Mouse (Mus musculus): ENCODE measurements around the gene Atg5. TPM values are rescaled to one million over a fixed set of nuclear protein-coding genes. Genes with fewer than 3 reads are reported as not detected.

Gene Atg5
- total and polyA plus RNA-seq, 2 experiments from 2014 or later = 17.0 to 38.7 TPM

- no peak for TF ChIP-seq CTCF (IDR thresholded peaks at IDR 0.05)
- H3K4me3 ChIP-seq (ENCODE audit: low read depth, low read length) = no peak overlapping the region
- no peaks in the 10 kb centered on the region for H3K4me1 ChIP-seq (ENCODE audit: insufficient read depth, low read length)
- ATAC-seq (ENCODE audit: low FRiP score) (no peak), DNase-seq (ENCODE audit: low spot score) (no peak)
- no peaks in the 10 kb centered on the region for H3K9me3 ChIP-seq (ENCODE audit: low read length)
- H3K27ac ChIP-seq (ENCODE audit: low read depth, low read length) = no peak overlapping the region
- no peak overlapping the region for H3K4me2 ChIP-seq (ENCODE audit: low read depth, low read length, poor library complexity, severe bottlenecking)
- 73% methylated on average over 14 of the region's 14 CpGs for WGBS
- no peaks in the 10 kb centered on the region for H3K27me3 ChIP-seq (ENCODE audit: insufficient read depth, low read length)
- no peak overlapping the region for H3K9ac ChIP-seq (replicated peaks; ENCODE audit: low read length, poor library complexity, severe bottlenecking)
- no peaks in the 10 kb centered on the region for H3K36me3 ChIP-seq (ENCODE audit: insufficient read depth, low read length)
Measured at GRCm38 (mm10) chr10:44316280-44317270, 48.4 kb downstream of the Atg5 start.

- H3K36me3 ChIP-seq (ENCODE audit: insufficient read depth, low read length) = no peaks in the 10 kb centered on the region
- DNase-seq (ENCODE audit: low spot score) (no peak), ATAC-seq (ENCODE audit: low FRiP score) (no peak)
- WGBS = 81% methylated on average over 1 of the region's 1 CpGs
- H3K4me2 ChIP-seq (ENCODE audit: low read depth, low read length, poor library complexity, severe bottlenecking) = no peak overlapping the region
- no peaks in the 10 kb centered on the region for H3K9me3 ChIP-seq (ENCODE audit: low read length)
- H3K27me3 ChIP-seq (ENCODE audit: insufficient read depth, low read length) = no peaks in the 10 kb centered on the region
- H3K9ac ChIP-seq (replicated peaks; ENCODE audit: low read length, poor library complexity, severe bottlenecking) = no peak overlapping the region
- H3K27ac ChIP-seq (ENCODE audit: low read depth, low read length) = no peak overlapping the region
- TF ChIP-seq CTCF (IDR thresholded peaks at IDR 0.05) = no peak
- no peak overlapping the region for H3K4me3 ChIP-seq (ENCODE audit: low read depth, low read length)
- peaks cover 3% of the 10 kb centered on the region; the same call in 1 of the 2 replicates for H3K4me1 ChIP-seq (ENCODE audit: insufficient read depth, low read length)
Measured at GRCm38 (mm10) chr10:44322166-44322565, 54.0 kb downstream of the Atg5 start.

GRCm38 (mm10) chr10:44323070-44323775, 55.1 kb downstream of the Atg5 start:
- DNase-seq (ENCODE audit: low spot score) = no peak
- no peak overlapping the region for H3K9ac ChIP-seq (replicated peaks; ENCODE audit: low read length, poor library complexity, severe bottlenecking)
- no peaks in the 10 kb centered on the region for H3K9me3 ChIP-seq (ENCODE audit: low read length)
- 85% methylated on average over 9 of the region's 9 CpGs for WGBS
- no peaks in the 10 kb centered on the region for H3K27me3 ChIP-seq (ENCODE audit: insufficient read depth, low read length)
- no peak for ATAC-seq (ENCODE audit: low FRiP score)
- no peak overlapping the region for H3K4me2 ChIP-seq (ENCODE audit: low read depth, low read length, poor library complexity, severe bottlenecking)
- no peaks in the 10 kb centered on the region for H3K36me3 ChIP-seq (ENCODE audit: insufficient read depth, low read length)
- H3K4me3 ChIP-seq (ENCODE audit: low read depth, low read length) = no peak overlapping the region
- no peak overlapping the region for H3K27ac ChIP-seq (ENCODE audit: low read depth, low read length)
- peaks cover 3% of the 10 kb centered on the region; the same call in 1 of the 2 replicates for H3K4me1 ChIP-seq (ENCODE audit: insufficient read depth, low read length)
- no peak for TF ChIP-seq CTCF (IDR thresholded peaks at IDR 0.05)

GRCm38 (mm10) chr10:44323836-44324235, 55.7 kb downstream of the Atg5 start:
- ATAC-seq (ENCODE audit: low FRiP score) (no peak), DNase-seq (ENCODE audit: low spot score) (no peak)
- 84% methylated on average over 8 of the region's 8 CpGs for WGBS
- Histone ChIP-seq H3K27ac (ENCODE audit: low read depth, low read length) (no peak overlapping the region), H3K9me3 (ENCODE audit: low read length) (no peaks in the 10 kb centered on the region), H3K4me1 (ENCODE audit: insufficient read depth, low read length) (peaks cover 3% of the 10 kb centered on the region; the same call in 1 of the 2 replicates), H3K4me2 (ENCODE audit: low read depth, low read length, poor library complexity, severe bottlenecking) (no peak overlapping the region), H3K27me3 (ENCODE audit: insufficient read depth, low read length) (no peaks in the 10 kb centered on the region), H3K36me3 (ENCODE audit: insufficient read depth, low read length) (no peaks in the 10 kb centered on the region), H3K9ac (replicated peaks; ENCODE audit: low read length, poor library complexity, severe bottlenecking) (no peak overlapping the region), H3K4me3 (ENCODE audit: low read depth, low read length) (no peak overlapping the region)
- no peak for TF ChIP-seq CTCF (IDR thresholded peaks at IDR 0.05)

GRCm38 (mm10) chr10:44325551-44326500, 57.7 kb downstream of the Atg5 start:
- Histone ChIP-seq H3K27me3 (ENCODE audit: insufficient read depth, low read length) (no peaks in the 10 kb centered on the region), H3K9ac (replicated peaks; ENCODE audit: low read length, poor library complexity, severe bottlenecking) (no peak overlapping the region), H3K27ac (ENCODE audit: low read depth, low read length) (no peak overlapping the region), H3K4me1 (ENCODE audit: insufficient read depth, low read length) (peaks cover 3% of the 10 kb centered on the region; the same call in 1 of the 2 replicates), H3K9me3 (ENCODE audit: low read length) (no peaks in the 10 kb centered on the region), H3K36me3 (ENCODE audit: insufficient read depth, low read length) (no peaks in the 10 kb centered on the region), H3K4me3 (ENCODE audit: low read depth, low read length) (no peak overlapping the region), H3K4me2 (ENCODE audit: low read depth, low read length, poor library complexity, severe bottlenecking) (no peak overlapping the region)
- DNase-seq (ENCODE audit: low spot score) = no peak
- WGBS = 69% methylated on average over 13 of the region's 13 CpGs
- no peak for TF ChIP-seq CTCF (IDR thresholded peaks at IDR 0.05)
- no peak for ATAC-seq (ENCODE audit: low FRiP score)

Data from midbrain, postnatal 0 days (tissue).